Mouse (Mus musculus) urinary bladder, postnatal 36 days (tissue): Measurements from ENCODE around the gene Ky.
A peak's percentile ranks its signal among the peaks of the same experiment; 100 is the strongest.

Experiments
- DNase-seq, 2 experiments: peaks; one replicate each; pipeline ENCODE4 v3.0.0; 2022; ENCODE audit warnings: low spot score in 2 of 2, mixed read lengths in 1 of 2

The Ky gene

DNA sequence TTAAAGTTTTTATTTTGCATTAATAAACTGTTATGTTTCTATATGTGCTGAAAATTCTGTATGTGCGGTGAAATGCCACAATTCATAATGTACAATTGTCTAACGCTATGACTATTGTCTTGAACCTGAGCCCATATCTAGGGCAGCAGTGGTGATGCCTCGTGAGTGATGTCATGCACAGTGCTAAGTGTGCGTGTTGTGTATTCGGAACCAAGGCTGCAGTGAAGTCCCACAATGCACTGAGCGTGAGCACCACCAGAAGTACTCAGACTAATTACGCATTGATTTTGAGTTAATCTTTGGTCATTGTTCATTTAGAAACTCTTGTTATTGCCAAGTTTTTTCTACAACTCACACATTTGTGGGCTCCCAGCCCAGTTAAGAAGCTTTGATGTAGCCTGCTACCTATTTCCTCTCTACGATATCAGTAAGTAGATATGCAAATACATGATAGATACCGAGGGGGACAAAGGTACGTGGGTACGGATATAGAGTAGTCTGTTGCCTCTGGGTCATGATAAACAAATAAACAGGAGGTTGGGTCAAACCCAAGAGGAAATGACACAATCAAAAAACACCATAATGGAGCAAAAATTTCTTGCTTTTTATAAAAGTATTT, 3.4 kb upstream of the Ky start:
- no peak for DNase-seq

DNA sequence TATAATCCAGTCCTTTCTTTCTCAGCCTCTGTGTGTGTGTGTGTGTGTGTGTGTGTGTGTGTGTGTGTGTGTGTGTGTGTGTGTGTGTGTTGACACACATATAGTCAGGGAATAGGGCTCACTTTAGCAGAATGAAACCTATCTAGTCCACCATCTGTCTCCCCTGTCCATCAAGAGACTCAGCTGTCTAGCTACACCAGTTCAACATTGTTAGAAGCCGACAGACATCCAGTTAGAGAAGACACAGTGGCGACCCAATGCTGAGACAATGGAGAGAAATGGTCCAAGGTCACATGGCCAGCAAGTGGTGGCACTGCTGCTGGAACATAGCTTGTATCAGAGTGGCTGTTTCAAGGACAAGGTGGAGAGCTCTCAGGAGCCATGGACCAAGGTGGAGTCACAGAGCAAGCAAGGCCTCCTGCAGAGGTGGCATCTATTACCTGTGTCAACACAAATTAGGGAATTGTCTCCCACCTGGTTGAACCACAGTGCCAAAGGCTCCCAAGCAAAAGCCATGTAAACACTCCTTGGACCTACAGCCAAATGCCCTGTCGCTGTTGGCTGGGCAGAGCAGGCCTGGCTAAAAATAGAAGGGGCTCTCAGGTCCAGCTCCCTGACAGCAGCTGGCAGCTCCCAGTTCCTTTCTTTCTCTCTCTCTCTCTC, 703 bp upstream of the Ky start:
- DNase-seq = no peak

DNA sequence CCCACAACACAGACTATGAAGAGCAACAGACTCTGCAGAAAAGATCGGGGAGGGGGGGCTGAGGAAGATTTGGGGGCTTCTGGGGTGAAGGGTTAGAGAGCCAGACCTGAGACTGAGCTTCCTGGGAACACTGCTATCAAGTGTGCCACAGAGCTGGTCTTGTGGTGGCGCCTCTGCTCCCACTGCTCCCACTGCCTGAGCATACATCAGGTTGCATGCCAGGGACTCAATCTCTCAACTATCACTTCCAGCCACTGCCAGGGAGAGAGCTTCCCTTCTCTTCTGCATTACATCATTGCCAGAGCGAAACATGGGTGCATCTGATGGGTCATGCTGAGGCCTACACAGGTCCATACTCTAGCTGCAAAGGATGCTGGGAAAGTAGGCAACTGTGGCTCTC, 2.8 kb downstream of the Ky start:
- no peak for DNase-seq

DNA sequence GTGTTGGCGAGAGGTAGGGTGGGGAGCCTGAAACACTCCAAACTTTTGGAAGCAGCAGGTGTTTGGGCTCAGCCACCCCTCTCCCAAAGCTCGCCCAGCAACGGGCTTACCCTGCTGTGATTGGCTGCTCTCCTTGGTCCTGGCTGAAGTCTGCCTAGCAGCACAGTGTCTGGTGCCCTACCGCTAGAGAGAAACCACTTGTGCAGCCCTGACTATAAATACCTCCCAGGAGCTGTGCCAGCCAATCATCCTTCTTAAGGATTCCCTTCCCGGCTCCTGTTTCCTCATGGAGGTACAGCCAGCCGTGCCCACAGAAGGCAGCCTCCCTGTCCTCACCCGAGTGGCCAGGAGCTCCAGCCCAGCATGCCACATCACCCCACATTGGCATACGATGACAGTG, 5.9 kb downstream of the Ky start:
- no peak for DNase-seq

DNA sequence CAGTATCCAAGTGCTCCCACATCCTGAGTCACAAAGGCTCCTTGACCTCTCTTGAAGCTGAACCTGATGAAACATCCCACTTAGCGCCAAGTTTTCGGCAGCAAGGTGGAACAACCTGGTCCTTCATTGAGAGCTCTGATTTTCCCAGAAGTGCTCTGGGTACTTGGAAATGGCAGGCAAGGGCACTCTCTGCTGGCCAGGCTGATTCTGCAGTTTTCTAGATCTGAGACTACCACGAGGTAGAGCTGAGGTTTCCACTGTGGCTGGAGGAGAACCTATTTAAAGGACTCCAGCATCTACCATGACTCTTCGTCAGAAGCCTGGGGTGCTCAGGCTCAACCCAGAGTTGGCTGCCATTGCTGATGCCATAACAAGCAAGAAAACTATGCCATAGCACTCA, 8.0 kb downstream of the Ky start:
- no peak for DNase-seq

DNA sequence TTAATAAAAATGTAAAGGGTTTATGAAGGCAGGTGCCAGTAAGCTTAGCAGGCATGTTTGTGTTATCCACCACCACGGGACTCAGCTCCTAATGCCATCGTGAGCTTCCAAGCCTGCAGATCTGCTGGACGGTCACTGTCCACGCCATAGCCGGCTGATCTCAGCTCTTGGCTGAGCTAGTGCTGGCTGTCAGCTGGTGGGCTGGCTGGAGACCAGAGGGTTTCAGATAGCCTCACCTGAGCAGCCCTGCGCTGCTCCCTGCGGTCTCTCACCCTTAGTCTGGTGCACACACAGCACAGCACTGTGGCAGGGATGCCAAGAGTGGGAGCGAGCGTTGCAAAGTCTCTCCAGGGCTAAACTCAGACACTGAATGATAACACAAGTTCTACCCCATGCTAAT, 12.9 kb downstream of the Ky start:
- no peak for DNase-seq

DNA sequence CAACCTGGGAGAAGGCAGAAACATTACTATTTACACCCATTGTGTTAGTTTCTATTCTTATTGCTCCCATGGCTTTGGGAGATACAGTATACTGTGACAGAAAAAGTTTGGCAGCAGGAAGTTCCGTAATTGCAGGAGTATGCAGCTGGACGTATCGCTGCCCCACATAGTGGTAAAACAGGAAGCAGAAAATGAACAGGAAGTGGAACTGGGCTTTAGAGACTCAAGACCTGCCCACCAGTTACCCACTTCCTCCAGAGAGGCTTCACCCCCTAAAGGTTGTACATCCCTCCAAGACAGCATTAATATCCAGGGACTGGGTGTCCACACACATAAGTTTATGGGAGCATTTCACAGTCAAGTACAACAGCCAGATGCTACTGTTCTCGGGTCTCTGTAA, 15.8 kb downstream of the Ky start:
- no peak for DNase-seq

DNA sequence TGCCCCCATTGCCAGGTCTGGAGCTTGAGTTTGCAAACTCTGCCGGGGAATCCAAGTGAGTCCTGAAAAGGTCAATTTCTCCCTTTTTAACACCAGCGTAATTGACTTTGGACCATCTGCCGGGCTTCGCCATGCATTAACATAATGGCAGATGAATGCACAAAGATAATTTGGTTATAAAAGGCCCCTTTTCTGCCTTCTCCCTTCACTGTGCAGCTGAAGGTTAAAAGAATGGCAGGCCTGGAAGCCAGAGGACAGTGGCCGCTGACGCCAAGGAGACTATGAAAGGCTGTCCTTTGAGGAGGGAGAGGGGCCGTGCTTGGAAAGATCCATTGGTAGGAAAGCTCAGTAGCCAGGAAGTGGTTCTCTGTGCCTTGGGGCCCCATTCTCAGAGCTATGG, 22.6 kb downstream of the Ky start:
- DNase-seq = no peak

DNA sequence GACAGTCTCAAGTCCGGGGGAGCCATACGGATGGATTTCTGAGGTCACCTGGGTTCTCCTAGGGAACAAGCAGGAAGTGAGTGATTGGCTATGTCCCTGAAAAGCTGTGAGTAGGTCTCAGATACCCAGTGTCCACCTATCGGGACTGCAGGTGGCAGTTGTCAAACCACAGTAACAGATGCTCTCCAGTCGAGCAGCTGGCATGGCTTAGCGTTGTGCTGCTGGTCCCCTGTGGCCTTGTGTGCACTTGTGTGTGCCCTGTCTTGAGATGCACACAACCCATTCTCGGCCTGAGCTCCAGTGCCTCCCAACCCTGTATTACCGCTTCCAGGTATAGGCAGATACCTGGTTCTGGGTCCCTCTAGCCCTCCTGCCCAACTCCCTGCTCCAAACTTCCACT, 23.0 kb downstream of the Ky start:
- no peak for DNase-seq

DNA sequence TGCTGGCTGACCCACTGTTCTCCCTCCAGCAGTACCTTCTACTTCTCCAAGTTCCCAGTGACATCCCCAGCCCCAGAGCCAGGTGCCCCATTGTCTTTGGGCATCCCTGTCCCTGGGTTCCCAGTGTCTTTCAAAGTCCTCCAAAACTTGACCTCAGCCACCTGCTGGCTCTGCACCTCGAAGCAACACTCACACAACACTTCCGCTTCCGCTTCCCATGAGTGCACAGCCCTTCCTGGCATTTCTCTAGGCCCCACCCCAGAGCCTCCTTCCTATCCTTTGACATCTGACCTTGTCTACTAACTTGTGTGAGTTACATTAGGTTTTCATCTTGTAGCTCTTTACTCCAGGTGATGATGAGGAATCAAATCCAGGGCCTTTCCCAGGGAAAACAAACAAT, 23.5 kb downstream of the Ky start:
- DNase-seq = no peak

DNA sequence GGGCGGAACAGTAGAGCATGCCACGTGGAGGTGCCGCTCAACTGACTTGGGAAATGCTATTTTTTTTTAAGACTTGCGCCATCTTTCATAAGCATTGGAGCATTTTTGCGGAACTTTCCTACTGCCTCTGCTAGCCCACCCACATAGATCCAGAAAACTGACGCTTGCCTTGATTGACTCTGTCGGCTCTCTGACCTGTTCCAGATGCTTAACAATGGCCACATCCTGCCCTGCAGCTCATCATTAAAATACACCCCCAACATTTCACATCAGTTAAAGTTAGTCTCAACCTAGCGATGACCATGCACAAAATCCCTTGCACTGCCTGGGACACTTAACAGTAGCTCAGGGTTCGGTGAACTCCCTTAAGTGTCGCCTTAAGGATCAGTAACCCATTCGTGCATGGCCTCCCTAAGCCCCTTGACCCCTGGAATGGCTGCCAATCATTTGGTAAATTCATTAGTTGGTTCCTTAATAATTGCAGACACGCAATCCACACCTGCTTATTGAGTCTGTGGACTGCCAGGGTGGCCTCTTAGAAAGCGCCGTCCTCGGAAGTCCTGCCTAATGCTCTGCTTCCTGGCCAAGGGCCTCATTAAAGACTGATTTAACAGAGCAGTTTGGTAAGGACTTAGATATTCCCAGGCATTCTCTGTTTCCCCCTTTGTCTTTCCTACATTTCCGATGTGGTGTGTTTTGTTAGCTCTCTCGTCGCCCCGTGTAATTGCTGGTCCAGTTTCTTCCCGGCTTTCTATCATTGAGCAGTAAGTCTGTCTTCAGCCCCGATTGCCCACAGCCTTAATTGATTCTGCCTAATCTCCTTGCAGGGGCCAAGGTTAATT, 25.7 kb downstream of the Ky start:
- DNase-seq = no peak

DNA sequence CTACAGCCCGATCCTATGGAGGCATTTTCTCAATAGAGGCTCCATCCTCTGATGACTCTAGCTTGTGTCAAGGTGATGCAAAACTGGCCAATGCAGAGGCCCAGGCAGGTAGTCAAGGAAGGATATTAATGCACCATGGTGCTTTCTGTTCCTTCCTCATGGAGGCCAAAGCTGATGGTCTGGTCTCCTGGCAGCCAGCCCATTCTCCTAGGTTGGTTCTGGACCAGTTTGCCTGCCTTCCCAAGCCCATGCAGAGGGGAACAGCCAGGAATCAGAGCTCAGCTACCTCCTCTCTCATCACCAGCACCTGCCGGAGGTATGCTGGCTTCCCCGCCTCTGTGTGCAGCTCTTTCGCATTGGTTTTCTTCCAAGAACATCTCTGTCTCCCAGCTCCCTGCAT, 31.4 kb downstream of the Ky start:
- no peak for DNase-seq

DNA sequence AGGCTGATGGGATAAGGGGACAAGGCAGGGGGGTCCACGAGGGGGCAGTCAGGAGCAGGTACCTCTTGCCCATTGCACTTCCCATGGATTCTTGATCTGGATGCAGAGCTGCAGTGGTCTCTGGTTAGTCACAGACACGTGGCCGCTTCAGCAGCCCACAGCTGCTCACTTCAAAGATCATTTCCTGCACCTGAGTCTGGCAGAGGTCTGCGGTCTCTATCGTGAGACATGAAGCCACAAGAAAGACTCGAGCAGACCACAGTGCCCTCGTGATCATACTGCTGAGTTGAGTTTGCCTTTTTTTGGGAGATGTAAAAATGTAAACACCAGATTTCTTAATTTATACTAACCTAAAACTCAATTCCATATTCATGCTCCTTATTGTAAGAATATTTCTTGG, 34.1 kb downstream of the Ky start:
- DNase-seq = no peak

DNA sequence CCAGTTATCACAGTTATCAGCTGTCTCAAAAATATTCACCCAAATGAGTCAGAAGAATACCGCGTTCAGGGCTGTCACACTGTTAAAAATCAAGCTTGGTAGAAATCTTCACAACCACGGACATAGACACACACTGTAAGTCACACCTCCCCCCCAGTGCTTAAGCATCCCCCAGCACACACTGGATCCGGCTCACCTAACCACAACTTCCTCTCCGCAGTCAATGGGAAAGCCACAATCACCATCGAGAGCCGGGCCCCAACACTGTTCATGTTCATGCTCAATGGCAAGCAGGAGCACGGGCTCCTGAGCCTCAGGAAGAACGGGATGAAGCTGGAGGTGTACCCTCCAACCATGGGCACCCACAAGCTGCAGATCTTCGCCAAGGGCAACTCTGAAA, 36.1 kb downstream of the Ky start:
- DNase-seq = no peak

DNA sequence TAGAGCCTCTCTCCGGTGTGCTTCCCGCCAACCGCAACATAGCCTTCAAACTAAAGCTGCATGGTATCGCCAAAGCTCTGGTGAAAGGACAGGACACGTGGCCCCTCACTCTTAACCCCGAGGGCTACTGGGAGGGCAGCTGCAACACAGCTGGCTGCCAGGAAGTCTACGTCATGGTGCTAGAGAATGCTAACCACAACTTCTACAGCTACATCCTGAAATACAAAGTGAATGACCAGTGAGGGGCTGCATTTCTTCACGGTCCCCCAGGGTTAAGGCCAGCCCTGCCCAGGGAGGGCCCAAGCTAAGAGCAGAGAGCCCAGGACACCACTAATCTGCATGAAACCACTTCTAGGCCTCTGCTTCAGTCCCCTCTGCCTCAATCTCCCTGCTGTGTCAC, 37.0 kb downstream of the Ky start:
- no peak for DNase-seq

DNA sequence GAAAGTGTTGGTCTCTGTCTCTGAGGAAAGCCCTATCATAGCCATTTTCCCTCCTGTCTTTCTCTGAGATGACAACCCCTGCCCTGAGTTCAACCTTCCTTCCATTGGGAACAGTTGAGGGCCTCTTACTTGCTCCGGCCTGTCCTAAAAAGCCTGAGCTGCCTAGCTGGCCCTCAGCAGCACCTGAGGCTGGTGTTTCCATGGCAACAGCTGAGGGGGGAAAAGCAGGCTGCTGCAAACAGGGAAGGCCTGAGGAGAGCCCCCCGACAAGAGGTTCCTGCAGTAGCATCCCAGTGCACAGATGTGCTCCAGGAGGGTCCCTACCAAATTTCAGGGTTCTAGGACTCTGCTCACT, 38.2 kb downstream of the Ky start:
- no peak for DNase-seq

DNA sequence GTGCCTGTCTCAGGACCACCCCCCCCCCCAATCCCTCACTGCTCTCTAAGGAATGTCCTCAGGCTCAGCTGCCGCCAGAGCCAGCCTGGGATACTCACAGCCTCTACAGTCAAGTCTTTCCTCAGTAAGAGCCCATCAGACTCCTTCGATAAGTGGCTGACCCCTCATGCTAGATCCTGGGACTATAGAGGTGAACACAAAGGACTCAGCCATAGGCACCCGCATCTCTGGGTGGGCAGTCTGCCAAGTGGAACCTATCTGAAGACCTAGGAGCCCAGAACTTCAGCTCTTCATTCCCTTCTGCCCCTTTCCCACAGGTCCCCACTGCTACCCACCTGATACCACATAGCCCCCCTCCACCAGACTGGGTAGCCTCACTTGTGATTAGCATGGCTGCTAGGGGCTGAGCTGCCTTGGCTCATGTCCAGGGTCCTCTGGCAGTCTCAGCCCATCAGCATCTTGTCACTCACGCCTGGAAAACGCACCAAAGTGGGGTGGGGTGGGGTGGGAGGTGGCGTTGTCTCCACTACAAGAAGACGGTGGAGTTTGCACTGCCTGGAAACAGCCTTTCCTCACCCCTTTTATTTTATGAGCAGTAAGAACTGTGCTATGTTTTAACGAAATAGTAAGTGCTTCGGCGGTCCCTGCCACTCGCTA, 38.7 kb downstream of the Ky start:
- DNase-seq = no peak

DNA sequence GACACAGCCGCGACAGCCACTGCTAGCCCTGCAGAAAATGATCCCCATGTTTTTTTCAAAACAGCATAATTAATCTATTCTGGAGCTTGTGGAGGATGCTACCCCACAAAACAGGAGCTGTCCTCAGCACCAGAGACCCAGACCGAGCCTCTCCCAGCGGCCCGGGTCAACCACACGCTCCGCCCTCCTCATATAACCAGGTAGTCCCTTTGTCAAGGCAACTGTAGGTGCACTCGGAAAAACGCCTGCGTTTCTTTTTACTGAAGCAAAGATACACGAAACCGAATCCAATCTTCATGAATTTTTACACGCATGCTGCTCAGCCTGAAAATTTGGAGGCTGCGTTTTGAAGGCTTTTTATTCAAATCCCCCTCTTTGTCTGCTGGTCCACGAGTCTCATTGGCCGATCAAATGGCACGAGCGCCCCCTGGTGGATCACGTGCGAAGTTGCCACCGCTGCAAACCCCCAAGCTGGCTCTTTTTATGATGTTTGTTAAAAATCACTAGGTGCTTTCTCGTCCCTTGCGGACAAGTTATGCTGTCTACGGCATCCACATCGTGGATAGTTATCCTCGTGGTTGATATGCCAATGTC, 39.3 kb downstream of the Ky start:
- peak; percentile 73 to 79 for DNase-seq

DNA sequence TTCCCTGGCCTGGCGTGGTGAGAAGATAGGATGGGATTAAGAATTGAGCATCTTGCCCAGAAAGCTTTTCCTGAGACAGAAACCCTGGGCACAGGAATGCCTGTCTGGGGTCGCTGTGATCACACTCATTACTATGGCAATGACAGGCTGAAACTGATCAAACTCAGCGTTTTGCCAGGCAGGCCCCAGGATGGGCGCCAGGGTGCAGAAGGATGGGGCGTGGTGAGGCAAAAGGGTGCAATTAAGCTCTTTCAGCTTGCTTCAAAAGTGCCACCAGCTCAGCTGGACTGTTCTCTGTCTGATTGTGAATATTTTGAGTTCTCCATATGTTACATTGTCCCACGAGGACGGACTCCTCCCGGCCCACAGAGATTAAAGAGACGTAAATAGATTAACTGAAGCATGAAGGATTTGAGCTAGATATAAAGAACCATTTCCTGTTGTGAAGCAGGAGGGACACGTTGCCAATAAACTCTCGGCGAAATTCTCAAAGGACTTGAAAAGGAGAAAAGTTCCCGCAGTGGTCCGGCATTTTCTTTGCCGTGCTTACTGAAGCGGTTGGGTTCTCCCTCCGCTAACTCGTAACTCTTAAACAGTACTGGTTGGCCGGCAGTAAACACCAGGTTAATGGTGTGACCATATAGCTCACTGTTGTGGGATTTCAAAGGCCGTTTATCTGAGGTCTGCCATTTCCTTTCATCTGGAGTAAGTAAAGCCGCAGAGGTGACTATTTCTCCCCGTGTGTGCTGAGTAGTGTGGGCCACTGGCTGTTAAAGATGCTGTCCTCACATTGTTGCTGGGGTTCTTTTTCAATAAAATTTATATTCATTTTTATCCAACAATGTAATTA, 40.1 kb downstream of the Ky start:
- DNase-seq = no peak

DNA sequence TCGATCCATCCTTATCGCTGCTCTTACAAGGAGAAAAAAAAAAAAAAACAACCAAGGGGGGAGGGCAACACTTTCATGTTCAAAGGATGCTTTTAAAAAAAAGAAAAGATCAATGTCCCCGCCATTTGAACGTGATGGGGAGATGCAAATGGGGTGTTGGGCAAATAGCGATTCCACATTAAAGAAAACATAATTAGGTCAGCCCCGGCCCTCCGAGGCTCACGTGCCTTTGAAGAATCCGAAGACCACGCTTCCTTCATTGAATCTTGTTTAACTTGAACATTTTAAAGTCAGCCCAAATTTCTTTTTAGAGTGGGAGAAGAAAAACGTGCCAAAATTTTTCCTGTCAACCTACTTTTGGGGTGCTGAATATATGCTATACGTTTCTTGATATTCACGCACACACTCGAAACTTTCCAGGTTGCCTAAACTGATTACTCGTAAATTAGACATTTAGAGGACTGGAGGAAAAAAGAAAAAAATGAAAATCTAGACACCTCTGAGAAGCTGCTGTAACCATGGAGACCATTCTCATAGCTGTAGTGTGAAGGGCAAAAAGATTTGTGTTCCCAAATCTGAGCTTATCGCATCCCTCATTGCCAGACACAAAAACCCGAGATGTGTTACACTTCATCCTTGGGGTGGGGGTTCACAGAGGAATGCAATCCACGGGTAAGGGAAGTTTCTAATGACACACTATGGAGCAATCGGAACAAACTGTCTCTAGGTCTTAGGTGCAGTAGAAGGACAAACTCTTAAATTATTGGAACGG, 40.9 kb downstream of the Ky start:
- DNase-seq = no peak

DNA sequence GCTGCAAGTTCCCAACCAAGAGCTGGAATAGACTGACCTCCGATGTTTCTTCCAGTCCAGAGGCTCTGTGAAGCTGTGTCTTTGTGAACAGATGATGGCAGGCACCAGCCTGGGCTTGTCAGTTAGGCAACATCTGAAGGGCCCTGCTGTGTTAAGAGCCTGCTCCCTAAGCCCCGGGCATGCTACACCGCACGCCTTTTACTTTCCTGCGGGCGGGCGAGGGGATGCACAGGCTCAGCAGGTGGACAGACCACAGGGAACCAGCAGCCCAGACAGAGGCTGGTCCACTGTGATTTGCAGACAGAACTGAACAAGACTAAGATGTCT, 41.4 kb downstream of the Ky start:
- DNase-seq = no peak
